Mouse (Mus musculus): ENCODE results near the gene Fto. TPM values are rescaled to one million over a fixed set of nuclear protein-coding genes. Genes with fewer than 3 reads are reported as not detected.

Fto gene
- polyA plus RNA-seq, 1 experiment from 2014 or later: 109 TPM

DNA sequence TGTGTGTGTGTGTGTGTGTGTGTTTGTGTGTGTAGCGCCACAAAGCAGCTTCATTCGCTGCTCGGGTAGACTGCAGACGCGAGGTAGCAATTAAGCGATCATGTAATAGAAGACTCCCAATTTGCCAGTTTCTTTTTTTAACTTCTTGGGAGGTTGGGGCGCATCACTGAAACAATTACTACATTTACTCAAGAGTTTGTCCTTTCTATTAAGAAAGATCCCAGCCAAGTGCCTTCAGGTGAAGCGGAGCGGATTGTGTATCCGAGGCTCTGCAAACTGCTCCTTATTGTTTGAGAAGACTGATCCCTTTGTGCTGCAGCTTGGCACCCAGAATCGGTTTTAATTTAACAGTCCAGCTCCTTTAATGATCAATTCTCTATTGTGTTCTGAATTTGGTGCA is 70.5 kb downstream of the Fto start:
- H3K27me3 ChIP-seq (replicated peaks): no peaks in the 10 kb centered on the region
- H3K9me3 ChIP-seq: no peaks in the 10 kb centered on the region
- H3K4me3 ChIP-seq: no peak overlapping the region
- no peak for ATAC-seq (ENCODE audit: low FRiP score, low read depth)
- H3K4me2 ChIP-seq (replicated peaks): no peak overlapping the region
- H3K27ac ChIP-seq: no peak overlapping the region
- H3K4me1 ChIP-seq: peaks cover 36% of the 10 kb centered on the region
- 42% methylated on average over 10 of the region's 11 CpGs for WGBS
- H3K36me3 ChIP-seq: no peaks in the 10 kb centered on the region
- no peak overlapping the region for H3K9ac ChIP-seq

GRCm38 (mm10) chr8:91384389-91384788 is 71.1 kb downstream of the Fto start:
- H3K9me3 ChIP-seq: no peaks in the 10 kb centered on the region
- H3K4me1 ChIP-seq: peaks cover 30% of the 10 kb centered on the region
- no peaks in the 10 kb centered on the region for H3K27me3 ChIP-seq (replicated peaks)
- H3K4me3 ChIP-seq: no peak overlapping the region
- H3K9ac ChIP-seq: no peak overlapping the region
- no peak overlapping the region for H3K4me2 ChIP-seq (replicated peaks)
- H3K36me3 ChIP-seq: no peaks in the 10 kb centered on the region
- no peak overlapping the region for H3K27ac ChIP-seq
- WGBS: 86% methylated on average over 3 of the region's 3 CpGs
- ATAC-seq (ENCODE audit: low FRiP score, low read depth): no peak

DNA sequence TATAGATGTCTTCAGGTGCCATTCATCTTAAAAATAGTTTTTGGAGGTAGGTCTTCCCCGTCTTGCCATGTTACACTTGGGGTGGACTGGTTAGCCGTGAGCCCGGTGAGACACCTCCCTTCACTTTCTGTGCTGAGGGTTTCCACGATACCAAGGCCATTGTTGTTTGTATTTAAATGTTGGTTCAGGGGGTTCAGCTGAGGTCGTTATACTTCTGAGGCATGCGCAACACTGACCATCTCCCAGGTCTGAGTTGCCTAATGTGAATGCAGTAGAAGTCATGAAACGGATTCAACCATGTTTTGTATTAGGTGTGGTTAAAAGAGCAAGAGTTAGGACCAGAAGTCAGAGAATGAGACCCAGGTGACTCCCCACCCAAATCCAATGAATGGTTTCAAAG is 72.5 kb downstream of the Fto start:
- Histone ChIP-seq H3K4me1 (peaks cover 19% of the 10 kb centered on the region), H3K9ac (no peak overlapping the region), H3K27ac (no peak overlapping the region), H3K9me3 (no peaks in the 10 kb centered on the region), H3K4me2 (replicated peaks) (no peak overlapping the region), H3K4me3 (no peak overlapping the region), H3K36me3 (no peaks in the 10 kb centered on the region), H3K27me3 (replicated peaks) (no peaks in the 10 kb centered on the region)
- WGBS: 94% methylated on average over 7 of the region's 7 CpGs
- no peak for ATAC-seq (ENCODE audit: low FRiP score, low read depth)

DNA sequence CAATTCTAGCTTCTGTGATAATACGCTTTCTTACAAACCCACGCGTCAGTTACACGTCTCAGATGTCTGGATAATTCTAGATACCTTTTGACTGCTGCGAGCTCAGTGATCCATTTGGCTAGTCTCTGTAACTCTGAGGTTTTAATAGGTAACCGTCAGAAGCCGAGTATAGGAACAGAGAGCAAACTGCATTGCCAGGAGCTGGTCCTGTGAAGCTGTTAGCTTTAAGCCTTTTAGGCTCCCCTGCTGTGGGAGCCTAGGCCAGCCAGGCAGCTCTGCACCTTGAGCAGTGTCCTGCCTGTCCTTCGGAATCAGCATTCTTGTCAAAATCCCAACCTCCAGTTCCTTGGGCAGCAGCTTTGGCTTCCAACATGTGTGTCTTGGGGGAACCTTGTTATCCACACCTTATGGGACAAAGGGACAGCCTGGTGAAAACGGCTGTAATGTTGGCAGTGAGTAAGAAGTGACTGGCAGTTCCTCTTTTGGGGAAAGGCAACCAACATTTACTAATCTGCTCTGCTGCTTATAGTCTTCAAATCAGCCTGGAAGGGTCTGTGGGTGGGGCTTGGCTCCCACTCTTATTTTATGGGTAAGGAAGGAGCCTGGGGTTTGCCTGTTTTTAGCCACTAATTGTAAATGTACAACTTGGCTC is 77.2 kb downstream of the Fto start:
- Histone ChIP-seq H3K9ac (no peak overlapping the region), H3K27me3 (replicated peaks) (no peaks in the 10 kb centered on the region), H3K4me3 (no peak overlapping the region), H3K36me3 (no peaks in the 10 kb centered on the region), H3K9me3 (no peaks in the 10 kb centered on the region), H3K27ac (no peak overlapping the region), H3K4me1 (peaks cover 3% of the 10 kb centered on the region; the same call in 1 of the 2 replicates), H3K4me2 (replicated peaks) (no peak overlapping the region)
- no peak for ATAC-seq (ENCODE audit: low FRiP score, low read depth)
- WGBS: 76% methylated on average over 9 of the region's 9 CpGs

DNA sequence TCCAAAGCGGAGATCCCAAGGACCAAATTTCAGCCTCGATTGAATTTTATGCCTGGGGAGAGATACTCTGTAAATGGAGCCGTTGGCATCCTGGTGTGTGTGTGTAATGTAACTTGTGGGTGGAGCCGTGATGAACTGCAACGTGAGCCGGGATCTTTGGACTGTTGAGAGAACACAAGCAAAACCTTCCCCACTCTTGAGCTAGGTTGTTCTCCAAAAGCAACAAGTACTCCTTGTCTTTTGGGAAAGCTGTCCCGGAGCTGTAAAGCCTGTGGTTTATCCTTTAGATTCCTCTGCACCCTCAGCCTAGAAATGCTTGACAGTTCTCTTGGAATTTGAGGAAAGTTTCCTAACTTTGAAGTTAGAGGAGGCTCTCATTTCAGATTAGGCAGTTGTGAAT is 78.9 kb downstream of the Fto start:
- Histone ChIP-seq H3K36me3 (no peaks in the 10 kb centered on the region), H3K4me1 (peaks cover 3% of the 10 kb centered on the region; the same call in 1 of the 2 replicates), H3K27me3 (replicated peaks) (no peaks in the 10 kb centered on the region), H3K9me3 (no peaks in the 10 kb centered on the region), H3K4me2 (replicated peaks) (no peak overlapping the region), H3K27ac (no peak overlapping the region), H3K4me3 (no peak overlapping the region), H3K9ac (no peak overlapping the region)
- WGBS: 76% methylated on average over 7 of the region's 7 CpGs
- ATAC-seq (ENCODE audit: low FRiP score, low read depth): no peak

- no peak overlapping the region for H3K9ac ChIP-seq
- no peak overlapping the region for H3K27ac ChIP-seq
- no peaks in the 10 kb centered on the region for H3K27me3 ChIP-seq (replicated peaks)
- H3K4me1 ChIP-seq: peaks cover 3% of the 10 kb centered on the region; the same call in 1 of the 2 replicates
- no peaks in the 10 kb centered on the region for H3K9me3 ChIP-seq
- H3K36me3 ChIP-seq: no peaks in the 10 kb centered on the region
- no peak overlapping the region for H3K4me3 ChIP-seq
- no peak for ATAC-seq (ENCODE audit: low FRiP score, low read depth)
- 86% methylated on average over 6 of the region's 6 CpGs for whole genome bisulfite sequencing
- no peak overlapping the region for H3K4me2 ChIP-seq (replicated peaks)
These were observed 82.2 kb downstream of the Fto start for GRCm38 (mm10) chr8:91395340-91396055.

DNA sequence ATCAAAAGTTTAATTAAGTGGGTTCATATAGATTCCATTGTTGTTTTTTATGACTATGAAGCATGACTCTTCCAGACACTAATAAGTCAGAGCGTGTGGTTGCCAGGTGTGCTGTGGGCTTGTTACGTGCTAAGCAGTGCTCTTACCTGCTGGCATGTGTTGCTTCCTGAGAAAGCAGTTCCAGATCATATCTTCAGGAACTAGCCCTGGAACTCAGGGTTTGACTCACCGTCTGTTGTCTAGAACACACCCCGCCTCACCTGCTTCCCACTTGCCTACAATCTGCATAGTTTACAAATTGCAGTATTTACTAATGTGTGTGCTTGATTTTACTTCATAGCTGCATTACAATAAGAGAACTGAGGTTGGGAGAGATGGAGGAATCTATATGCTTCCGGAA is 84.7 kb downstream of the Fto start:
- WGBS: 98% methylated on average over 5 of the region's 5 CpGs
- H3K9me3 ChIP-seq: no peaks in the 10 kb centered on the region
- no peaks in the 10 kb centered on the region for H3K4me1 ChIP-seq
- H3K4me3 ChIP-seq: no peak overlapping the region
- H3K36me3 ChIP-seq: no peaks in the 10 kb centered on the region
- H3K27ac ChIP-seq: no peak overlapping the region
- ATAC-seq (ENCODE audit: low FRiP score, low read depth): no peak
- no peak overlapping the region for H3K9ac ChIP-seq
- no peak overlapping the region for H3K4me2 ChIP-seq (replicated peaks)
- H3K27me3 ChIP-seq (replicated peaks): no peaks in the 10 kb centered on the region

- Histone ChIP-seq H3K4me1 (no peaks in the 10 kb centered on the region), H3K9ac (no peak overlapping the region), H3K27ac (no peak overlapping the region), H3K27me3 (replicated peaks) (no peaks in the 10 kb centered on the region), H3K36me3 (no peaks in the 10 kb centered on the region), H3K4me3 (no peak overlapping the region), H3K9me3 (no peaks in the 10 kb centered on the region), H3K4me2 (replicated peaks) (no peak overlapping the region)
- no peak for ATAC-seq (ENCODE audit: low FRiP score, low read depth)
- WGBS: 90% methylated on average over 9 of the region's 9 CpGs
These were observed 90.0 kb downstream of the Fto start for GRCm38 (mm10) chr8:91402980-91403975.

- Histone ChIP-seq H3K4me3 (no peak overlapping the region), H3K27ac (no peak overlapping the region), H3K9ac (no peak overlapping the region), H3K36me3 (peaks cover under 1% of the 10 kb centered on the region; the same call in 1 of the 2 replicates), H3K4me1 (no peaks in the 10 kb centered on the region), H3K4me2 (replicated peaks) (no peak overlapping the region), H3K9me3 (no peaks in the 10 kb centered on the region), H3K27me3 (replicated peaks) (no peaks in the 10 kb centered on the region)
- no peak for ATAC-seq (ENCODE audit: low FRiP score, low read depth)
- 92% methylated on average over 7 of the region's 7 CpGs for WGBS
These were observed 91.0 kb downstream of the Fto start for GRCm38 (mm10) chr8:91404311-91404710.

- Histone ChIP-seq H3K9ac (no peak overlapping the region), H3K27me3 (replicated peaks) (no peaks in the 10 kb centered on the region), H3K9me3 (no peaks in the 10 kb centered on the region), H3K36me3 (peaks cover 9% of the 10 kb centered on the region), H3K4me3 (no peak overlapping the region), H3K4me2 (replicated peaks) (no peak overlapping the region), H3K27ac (no peak overlapping the region), H3K4me1 (no peaks in the 10 kb centered on the region)
- WGBS: 94% methylated on average over 7 of the region's 7 CpGs
- ATAC-seq (ENCODE audit: low FRiP score, low read depth): no peak
These were observed 91.8 kb downstream of the Fto start for GRCm38 (mm10) chr8:91405099-91405498.

- peaks cover 9% of the 10 kb centered on the region for H3K36me3 ChIP-seq
- H3K4me2 ChIP-seq (replicated peaks): no peak overlapping the region
- H3K4me1 ChIP-seq: no peaks in the 10 kb centered on the region
- no peak for ATAC-seq (ENCODE audit: low FRiP score, low read depth)
- no peak overlapping the region for H3K4me3 ChIP-seq
- WGBS: 89% methylated on average over 14 of the region's 14 CpGs
- no peak overlapping the region for H3K27ac ChIP-seq
- no peaks in the 10 kb centered on the region for H3K9me3 ChIP-seq
- no peaks in the 10 kb centered on the region for H3K27me3 ChIP-seq (replicated peaks)
- no peak overlapping the region for H3K9ac ChIP-seq
These were observed 93.4 kb downstream of the Fto start for GRCm38 (mm10) chr8:91406624-91407290.

DNA sequence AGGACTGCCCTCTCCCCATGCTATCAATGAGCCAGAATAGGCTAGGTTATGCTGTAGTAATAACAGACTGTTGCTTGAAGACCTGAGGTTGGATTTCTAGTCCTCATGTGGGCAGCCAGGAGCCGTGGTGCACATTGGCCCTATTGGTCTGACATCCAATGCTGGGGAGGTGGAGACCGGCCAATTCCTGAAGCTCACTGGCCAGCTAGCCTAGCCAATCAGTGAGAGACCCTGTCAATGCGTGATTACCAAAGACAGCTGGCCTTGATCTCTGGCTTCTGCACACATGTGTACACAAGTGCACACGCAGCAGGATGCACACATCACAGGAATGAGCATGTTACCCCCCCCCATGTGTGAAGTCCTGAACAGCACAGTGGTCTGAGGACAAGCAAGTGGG is 94.6 kb downstream of the Fto start:
- Histone ChIP-seq H3K27ac (no peak overlapping the region), H3K27me3 (replicated peaks) (no peaks in the 10 kb centered on the region), H3K9ac (no peak overlapping the region), H3K4me1 (no peaks in the 10 kb centered on the region), H3K36me3 (peaks cover 9% of the 10 kb centered on the region), H3K4me2 (replicated peaks) (no peak overlapping the region), H3K9me3 (no peaks in the 10 kb centered on the region), H3K4me3 (no peak overlapping the region)
- 86% methylated on average over 4 of the region's 4 CpGs for WGBS
- no peak for ATAC-seq (ENCODE audit: low FRiP score, low read depth)

All from neural tube, embryonic 12.5 days (tissue).